Mouse (Mus musculus): ENCODE measurements around the gene Ankrd44. TPM values are rescaled to one million over a fixed set of nuclear protein-coding genes. Genes with fewer than 3 reads are reported as not detected.

Gene Ankrd44
- polyA plus RNA-seq, 1 experiment from 2014 or later: 14.7 TPM

DNA sequence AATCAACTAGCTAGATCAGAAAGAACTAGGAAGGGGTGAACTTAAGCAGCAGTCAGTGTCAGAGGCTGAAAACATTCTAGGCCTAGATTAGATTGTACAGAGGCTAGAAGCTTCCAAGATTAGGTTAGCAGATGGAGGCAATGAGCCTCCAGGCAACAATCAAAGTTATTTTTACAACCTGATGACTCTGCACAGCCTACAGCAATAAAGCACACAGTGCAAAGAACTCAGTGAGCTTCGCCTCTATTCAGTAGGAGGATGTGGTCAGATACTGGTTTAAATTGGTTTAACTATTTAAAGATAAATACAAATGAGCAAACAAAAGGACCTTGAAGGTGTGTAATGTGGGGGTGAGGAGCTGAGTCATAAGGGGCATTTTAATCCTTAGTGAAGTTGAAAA is 325.9 kb downstream of the Ankrd44 start:
- 42% methylated on average over 1 of the region's 1 CpGs for WGBS
- Histone ChIP-seq H3K4me2 (replicated peaks) (no peak overlapping the region), H3K27me3 (replicated peaks) (no peaks in the 10 kb centered on the region), H3K36me3 (no peaks in the 10 kb centered on the region), H3K9me3 (0 out of 2 replicates have a peak, but pooled peaks cover 5% of the 10 kb centered on the region), H3K4me3 (no peak overlapping the region), H3K4me1 (no peaks in the 10 kb centered on the region), H3K9ac (no peak overlapping the region), H3K27ac (no peak overlapping the region)
- ATAC-seq (ENCODE audit: low FRiP score, low read depth): no peak

- 86% methylated on average over 4 of the region's 4 CpGs for WGBS
- Histone ChIP-seq H3K4me1 (no peaks in the 10 kb centered on the region), H3K9ac (no peak overlapping the region), H3K4me2 (replicated peaks) (no peak overlapping the region), H3K36me3 (no peaks in the 10 kb centered on the region), H3K27ac (no peak overlapping the region), H3K9me3 (0 out of 2 replicates have a peak, but pooled peaks cover 5% of the 10 kb centered on the region), H3K27me3 (replicated peaks) (no peaks in the 10 kb centered on the region), H3K4me3 (no peak overlapping the region)
- no peak for ATAC-seq (ENCODE audit: low FRiP score, low read depth)
These were observed 328.5 kb downstream of the Ankrd44 start for GRCm38 (mm10) chr1:54597594-54598217.

DNA sequence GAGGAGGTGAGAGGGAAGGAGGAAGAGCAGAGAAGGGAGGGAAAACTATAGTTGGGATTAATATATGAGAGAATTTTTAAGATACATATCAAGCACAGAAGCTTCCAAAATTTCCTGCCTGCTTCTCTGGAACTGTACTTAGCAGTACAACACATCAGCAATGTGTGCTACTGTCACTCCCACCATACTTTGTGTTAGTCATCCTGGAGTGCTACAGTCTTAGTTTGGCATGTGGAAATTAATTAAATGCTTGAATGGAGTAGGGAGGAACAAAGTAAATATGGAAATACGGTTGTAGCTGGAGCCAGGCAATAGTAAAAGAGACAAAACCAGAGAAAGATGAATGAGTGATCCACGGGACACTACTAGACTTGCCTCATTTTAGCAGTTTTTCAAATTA is 330.0 kb downstream of the Ankrd44 start:
- no peak overlapping the region for H3K27ac ChIP-seq
- no peak overlapping the region for H3K9ac ChIP-seq
- H3K27me3 ChIP-seq (replicated peaks): no peaks in the 10 kb centered on the region
- no peak for ATAC-seq (ENCODE audit: low FRiP score, low read depth)
- no peaks in the 10 kb centered on the region for H3K4me1 ChIP-seq
- 0 out of 2 replicates have a peak, but pooled peaks cover 5% of the 10 kb centered on the region for H3K9me3 ChIP-seq
- WGBS: 84% methylated on average over 2 of the region's 2 CpGs
- no peaks in the 10 kb centered on the region for H3K36me3 ChIP-seq
- H3K4me2 ChIP-seq (replicated peaks): no peak overlapping the region
- no peak overlapping the region for H3K4me3 ChIP-seq

Small RNA genes lying within 50 kb of the gene (microRNA-seq; reads per million reads assigned to microRNA genes)
- not detected for gene Gm24053

Other genes starting within 250 kb of the Ankrd44 start
- 321 and 327 TPM in 2 replicates for gene Sf3b1, start 101.1 kb upstream of the Ankrd44 start, polyA plus RNA-seq (2016; fragmentation: Nextera tagmentation; extraction: Ambion mirVana)
- gene Coq10b, start 126.4 kb upstream of the Ankrd44 start, polyA plus RNA-seq (2016; fragmentation: Nextera tagmentation; extraction: Ambion mirVana): 30.4 and 31.5 TPM in 2 replicates
- gene Hspe1, start 161.7 kb upstream of the Ankrd44 start, polyA plus RNA-seq (2016; fragmentation: Nextera tagmentation; extraction: Ambion mirVana): 329 and 346 TPM in 2 replicates
- 338 TPM in 2 replicates for gene Hspd1, start 161.9 kb upstream of the Ankrd44 start, polyA plus RNA-seq (2016; fragmentation: Nextera tagmentation; extraction: Ambion mirVana)
- 158 and 165 TPM in 2 replicates for gene Mob4, start 204.8 kb upstream of the Ankrd44 start, polyA plus RNA-seq (2016; fragmentation: Nextera tagmentation; extraction: Ambion mirVana)